ENCODE assay signal across 21 mouse cellular contexts in genomic region chr4:29200976-29201375, GRCm38 (mm10).
A peak's percentile ranks its signal among the peaks of the same experiment; 100 is the strongest.
DNase-seq lines count a peak whose midpoint lies in the region; ATAC-seq and TF ChIP-seq lines count a peak whose summit lies in the region.
"Had no signal": no experiment of that assay in that cellular context is flagged by ENCODE, and none has a peak within 500 bp of the region (broad histone marks: within the 10 kb centered on the region; RNA-seq: fewer than 3 reads in every experiment).

No protein-coding gene starts in this region.

- no peaks in the 10 kb centered on the region for H3K27me3 ChIP-seq in stomach, postnatal 0 days (ENCODE audit: control insufficient read depth, insufficient read depth, low read length)
- H3K27me3 ChIP-seq: embryonic facial prominence, embryonic 13.5 days; embryonic facial prominence, embryonic 15.5 days; forebrain, embryonic 12.5 days had no signal

- no peak overlapping the region for H3K9ac ChIP-seq in stomach, postnatal 0 days (ENCODE audit: low read length)
- H3K9ac ChIP-seq: embryonic facial prominence, embryonic 13.5 days; embryonic facial prominence, embryonic 15.5 days; forebrain, embryonic 12.5 days had no signal

- no peak for ATAC-seq in stomach, postnatal 0 days (ENCODE audit: low FRiP score, low TSS enrichment)
- ATAC-seq: forebrain, embryonic 14.5 days; forebrain, embryonic 16.5 days had no signal

- no peak for TF ChIP-seq CTCF in stomach, postnatal 0 days (IDR thresholded peaks at IDR 0.05; ENCODE audit: low read depth)

- H3K4me1 ChIP-seq in stomach, postnatal 0 days (replicated peaks; ENCODE audit: control insufficient read depth, insufficient read depth), result no peaks in the 10 kb centered on the region
- H3K4me1 ChIP-seq: embryonic facial prominence, embryonic 13.5 days; embryonic facial prominence, embryonic 15.5 days; forebrain, embryonic 12.5 days had no signal

- DNase-seq in embryo, embryonic 10 days (ENCODE audit: low spot score), result peak; percentile 59
- DNase-seq in embryo, embryonic 10.5 days (ENCODE audit: low spot score), result peak; percentile 53
- peak; percentile 9 for DNase-seq in embryo, embryonic 11.5 days (ENCODE audit: low read depth, low spot score)
- peak; percentile 65 for DNase-seq in mesoderm, embryonic 11.5 days (ENCODE audit: low read depth, low spot score)
- no peak for DNase-seq in adrenal gland, postnatal 4 days (ENCODE audit: low spot score in 2 of 2)
- DNase-seq in stomach, postnatal 0 days (ENCODE audit: low spot score), result no peak
- no peak for DNase-seq in heart, postnatal 36 days
- DNase-seq: adrenal gland, adult 2 months; adrenal gland, postnatal 10 days; adrenal gland, postnatal 25 days; cerebellum, adult 18-20 months; cerebellum, adult 9-10 months; cerebellum, postnatal 10 days; cerebellum, postnatal 25 days had no signal

- H3K9me3 ChIP-seq in stomach, postnatal 0 days (ENCODE audit: control insufficient read depth, low read length), result no peaks in the 10 kb centered on the region
- H3K9me3 ChIP-seq: embryonic facial prominence, embryonic 13.5 days; embryonic facial prominence, embryonic 15.5 days; forebrain, embryonic 10.5 days; forebrain, embryonic 12.5 days had no signal

- H3K27ac ChIP-seq in stomach, postnatal 0 days (replicated peaks), result no peak overlapping the region
- H3K27ac ChIP-seq: embryonic facial prominence, embryonic 13.5 days; embryonic facial prominence, embryonic 15.5 days; forebrain, embryonic 10.5 days; forebrain, embryonic 12.5 days had no signal

- H3K4me2 ChIP-seq in stomach, postnatal 0 days (replicated peaks; ENCODE audit: low read depth), result no peak overlapping the region
- H3K4me2 ChIP-seq: embryonic facial prominence, embryonic 13.5 days; embryonic facial prominence, embryonic 15.5 days; forebrain, embryonic 12.5 days had no signal

- TF ChIP-seq EP300 in stomach, postnatal 0 days (optimal IDR thresholded peaks at IDR 0.05), result no peak

- no peak overlapping the region for H3K4me3 ChIP-seq in stomach, postnatal 0 days (ENCODE audit: low read depth, low read length)
- H3K4me3 ChIP-seq: embryonic facial prominence, embryonic 13.5 days; embryonic facial prominence, embryonic 15.5 days; erythroblast, embryonic 14.5 days; forebrain, embryonic 10.5 days; forebrain, embryonic 12.5 days had no signal

- intact Hi-C loops in heart, postnatal 36 days (cut with DNase I), result no loop called here

- no peaks in the 10 kb centered on the region for H3K36me3 ChIP-seq in stomach, postnatal 0 days (ENCODE audit: control insufficient read depth, insufficient read depth, low read length)
- H3K36me3 ChIP-seq: embryonic facial prominence, embryonic 13.5 days; embryonic facial prominence, embryonic 15.5 days; forebrain, embryonic 10.5 days; forebrain, embryonic 12.5 days had no signal

Comparison
In these comparisons a context has a peak if more than half of its experiments do, and no peak if none do; other contexts are left out.
1. DNase-seq: peak in embryo, embryonic 10 days (single experiment), embryo, embryonic 10.5 days (single experiment), embryo, embryonic 11.5 days (single experiment) and mesoderm, embryonic 11.5 days (single experiment); none in adrenal gland, postnatal 4 days (0 of 2), stomach, postnatal 0 days (single experiment) and heart, postnatal 36 days (0 of 2).